Mouse (Mus musculus) neural tube, embryonic 11.5 days (tissue): ENCODE data around the gene Hbq1b. TPM values are rescaled to one million over a fixed set of nuclear protein-coding genes. Genes with fewer than 3 reads are reported as not detected.
"Not testable (repeated sequence)": the region's sequence is repeated elsewhere in the genome, so short reads cannot be mapped to it uniquely, and the experiment has no call there.

Experiments used
- ATAC-seq: fragments of 200-750 bp; cut with Nextera tagmentation; 2 replicates; pipeline ENCODE4 v1.8.0; 2017; ENCODE audit warnings: moderate number of reproducible peaks, mild to moderate bottlenecking, moderate TSS enrichment, moderate library complexity; ENCODE audit not compliant: insufficient read depth, low FRiP score, low TSS enrichment
- DNase-seq: peaks from one replicate; pipeline ENCODE4 v3.0.0-alpha.2; 2015; ENCODE audit warnings: low spot score
- H3K27ac ChIP-seq: fragments of 300-500 bp; sonication (generic); 2 replicates; pipeline ENCODE4 v1.5.1; 2014; ENCODE audit warnings: low read depth, mild to moderate bottlenecking, low read length
- H3K27me3 ChIP-seq: fragments of 300-500 bp; sonication (generic); 2 replicates; pipeline ENCODE4 v1.6.1; 2014; ENCODE audit warnings: mild to moderate bottlenecking, low read length, mixed read lengths; ENCODE audit not compliant: control insufficient read depth, insufficient read depth
- H3K36me3 ChIP-seq: fragments of 300-500 bp; sonication (generic); 2 replicates; pipeline ENCODE4 v1.6.1; 2014; ENCODE audit warnings: mild to moderate bottlenecking, low read length, moderate library complexity, mixed read lengths; ENCODE audit not compliant: control insufficient read depth, insufficient read depth
- H3K4me1 ChIP-seq: fragments of 300-500 bp; sonication (generic); 2 replicates; pipeline ENCODE4 v1.6.1; 2014; ENCODE audit warnings: low read length, mixed read lengths; ENCODE audit not compliant: control insufficient read depth, insufficient read depth
- H3K4me2 ChIP-seq: fragments of 300-500 bp; sonication (generic); 2 replicates; pipeline ENCODE4 v1.6.1; 2014; ENCODE audit warnings: low read depth, mild to moderate bottlenecking, moderate library complexity
- H3K4me3 ChIP-seq: fragments of 300-500 bp; sonication (generic); 2 replicates; pipeline ENCODE4 v1.5.1; 2014; ENCODE audit warnings: low read depth, low read length
- H3K9ac ChIP-seq: fragments of 300-500 bp; sonication (generic); 2 replicates; pipeline ENCODE4 v1.6.1; 2014; ENCODE audit warnings: mild to moderate bottlenecking, low read length
- H3K9me3 ChIP-seq: fragments of 300-500 bp; sonication (generic); 2 replicates; pipeline ENCODE4 v1.6.1; 2016; ENCODE audit warnings: low read length; ENCODE audit not compliant: control insufficient read depth
- WGBS: fragments of 180-500 bp; shearing (Covaris S2); extraction: QIAGEN DNeasy Blood & Tissue Kit; methylation state at CpG from one replicate; pipeline ENCODE4 v1.1.7; 2014; 5-methylcytosine and 5-hydroxymethylcytosine counted together
- polyA plus RNA-seq: library from polyadenylated mRNA; unstranded; fragments of >200 nt; fragmentation: Nextera tagmentation; extraction: Ambion mirVana; gene quantifications from 2 replicates; pipeline ENCODE4 v1.2.1, GENCODE M21; 2014

Gene Hbq1b
- polyA plus RNA-seq, 1 experiment from 2014 or later: 4.4 TPM

- ATAC-seq (no peak), DNase-seq (no peak)
- no peak overlapping the region for H3K27ac ChIP-seq
- H3K9me3 ChIP-seq: no peaks in the 10 kb centered on the region
- no peaks in the 10 kb centered on the region for H3K27me3 ChIP-seq
- H3K4me3 ChIP-seq: no peak overlapping the region
- no peak overlapping the region for H3K4me2 ChIP-seq
- no peaks in the 10 kb centered on the region for H3K4me1 ChIP-seq
- no peaks in the 10 kb centered on the region for H3K36me3 ChIP-seq
- no peak overlapping the region for H3K9ac ChIP-seq
- 70% methylated on average over 9 of the region's 9 CpGs for WGBS
Observed at GRCm38 (mm10) chr11:32287493-32287825, 694 bp downstream of the Hbq1b start.

DNA sequence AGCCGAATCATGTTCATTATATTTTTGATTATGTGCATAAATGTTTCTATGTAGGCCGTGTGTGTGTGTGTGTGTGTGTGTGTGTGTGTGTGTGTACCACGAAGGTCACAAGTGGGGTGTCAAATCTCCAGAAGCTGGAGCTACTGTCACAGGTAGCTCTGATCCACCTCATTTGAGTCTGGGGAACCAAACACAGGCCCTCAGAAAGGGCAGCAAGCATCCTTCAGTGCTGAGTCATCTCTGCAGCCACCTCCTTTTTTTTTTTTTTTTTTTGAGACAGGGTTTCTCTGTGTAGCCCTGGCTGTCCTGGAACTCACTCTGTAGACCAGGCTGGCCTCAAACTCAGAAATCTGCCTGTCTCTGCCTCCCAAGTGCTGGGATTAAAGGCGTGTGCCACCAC, 6.1 kb downstream of the Hbq1b start:
- DNase-seq, H3K27ac ChIP-seq: not testable (repeated sequence)
- 80% methylated on average over 4 of the region's 4 CpGs for WGBS

GRCm38 (mm10) chr11:32293479-32293878, 6.7 kb downstream of the Hbq1b start:
- not testable (repeated sequence) for H3K4me2 ChIP-seq, H3K9me3 ChIP-seq, ATAC-seq, H3K27ac ChIP-seq, DNase-seq, H3K4me3 ChIP-seq, H3K4me1 ChIP-seq, H3K36me3 ChIP-seq, H3K27me3 ChIP-seq, H3K9ac ChIP-seq
- WGBS: 72% methylated on average over 3 of the region's 3 CpGs

More for the DNA sequence above, 6.1 kb downstream of the Hbq1b start:
- H3K4me1 ChIP-seq, H3K9ac ChIP-seq, H3K36me3 ChIP-seq, H3K4me2 ChIP-seq, ATAC-seq, H3K4me3 ChIP-seq, H3K9me3 ChIP-seq, H3K27me3 ChIP-seq: not testable (repeated sequence)

GRCm38 (mm10) chr11:32296203-32296602, 9.4 kb downstream of the Hbq1b start, which contains the start of gene Hba-a2:
Gene Hba-a2 (plus strand): TSS chr11:32296489.
- not testable (repeated sequence) for H3K27ac ChIP-seq, H3K36me3 ChIP-seq, H3K4me3 ChIP-seq, DNase-seq, H3K9me3 ChIP-seq, H3K27me3 ChIP-seq, H3K4me1 ChIP-seq, H3K4me2 ChIP-seq, H3K9ac ChIP-seq, ATAC-seq
- WGBS: no CpG with 5 or more reads among the region's 4 CpGs

DNA sequence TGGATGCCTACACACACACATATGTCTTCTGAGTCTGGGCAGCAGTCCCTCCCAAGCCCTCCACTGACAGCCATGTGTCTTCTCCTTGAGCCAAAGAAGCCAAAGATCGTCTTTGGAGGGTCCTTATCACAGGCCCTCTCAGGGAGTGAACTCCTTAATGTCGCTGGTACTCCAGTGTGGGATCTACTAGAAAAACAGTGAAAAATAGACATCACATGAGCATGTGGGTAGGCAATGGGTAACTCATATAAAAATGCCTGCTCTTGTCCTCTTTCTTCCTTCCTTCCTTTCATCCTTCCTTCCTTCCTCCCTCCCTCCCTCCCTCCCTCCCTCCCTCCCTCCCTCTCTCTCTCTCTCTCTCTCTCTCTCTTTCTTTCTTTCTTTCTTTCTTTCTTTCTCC, 10.7 kb downstream of the Hbq1b start:
- ATAC-seq, H3K27me3 ChIP-seq, H3K9ac ChIP-seq, H3K4me3 ChIP-seq, H3K4me2 ChIP-seq, H3K27ac ChIP-seq, H3K4me1 ChIP-seq, DNase-seq, H3K9me3 ChIP-seq, H3K36me3 ChIP-seq: not testable (repeated sequence)
- WGBS: 54% methylated on average over 2 of the region's 2 CpGs

DNA sequence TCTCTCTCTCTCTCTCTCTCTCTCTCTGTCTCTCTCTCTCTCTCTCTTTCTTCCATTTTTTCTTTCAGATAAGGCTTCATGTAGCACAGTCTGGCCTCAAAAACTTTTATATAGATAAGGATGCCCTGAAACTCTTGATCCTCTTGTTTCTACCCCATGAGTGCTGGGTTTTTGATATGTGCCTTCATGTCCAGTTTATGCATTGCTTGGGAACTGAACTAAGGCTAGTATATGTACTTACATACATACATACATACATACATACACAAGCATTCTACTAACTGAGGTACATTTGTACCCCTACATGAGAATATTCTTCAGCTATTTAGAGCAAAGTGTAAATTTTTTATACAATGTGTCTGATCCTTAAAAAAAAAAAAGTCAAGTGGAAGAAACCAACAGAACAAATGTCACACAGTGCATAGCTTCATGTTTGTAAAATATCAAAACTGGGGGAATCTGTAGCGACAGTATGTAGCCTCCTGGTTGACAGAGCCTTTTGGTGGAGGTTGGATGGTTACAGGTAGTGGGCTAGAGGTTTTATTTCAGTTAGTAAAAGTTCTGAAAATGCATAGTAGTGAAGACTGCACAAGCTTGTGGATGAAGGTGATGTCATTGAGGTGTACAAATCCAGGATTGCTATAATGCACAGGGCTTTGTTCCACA, 11.2 kb downstream of the Hbq1b start:
- H3K36me3 ChIP-seq: no peaks in the 10 kb centered on the region
- H3K4me3 ChIP-seq: no peak overlapping the region
- no peaks in the 10 kb centered on the region for H3K27me3 ChIP-seq
- no peaks in the 10 kb centered on the region for H3K4me1 ChIP-seq
- no peak overlapping the region for H3K4me2 ChIP-seq
- no peak for ATAC-seq
- H3K27ac ChIP-seq: no peak overlapping the region
- 89% methylated on average over 1 of the region's 1 CpGs for WGBS
- DNase-seq: no peak
- H3K9me3 ChIP-seq: no peaks in the 10 kb centered on the region
- H3K9ac ChIP-seq: no peak overlapping the region

DNA sequence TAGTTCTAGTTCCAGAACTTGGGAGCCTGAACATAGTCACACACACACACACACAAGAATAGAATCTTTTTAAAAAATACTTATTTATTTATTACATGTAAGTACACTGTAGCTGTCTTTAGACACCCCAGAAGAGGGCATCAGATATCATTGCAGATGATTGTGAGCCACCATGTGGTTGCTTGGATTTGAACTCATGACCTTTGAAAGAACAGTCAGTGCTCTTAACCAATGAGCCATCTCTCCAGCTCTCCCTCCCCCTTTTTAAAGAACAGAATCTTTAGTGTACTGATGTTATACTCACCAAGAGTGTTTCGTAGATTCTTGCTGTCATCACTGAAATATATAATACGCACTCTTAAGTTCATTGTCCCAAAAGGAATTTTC, 11.8 kb downstream of the Hbq1b start:
- Histone ChIP-seq H3K4me3 (no peak overlapping the region), H3K4me2 (no peak overlapping the region), H3K9ac (no peak overlapping the region), H3K27ac (no peak overlapping the region), H3K4me1 (no peaks in the 10 kb centered on the region), H3K36me3 (no peaks in the 10 kb centered on the region), H3K9me3 (no peaks in the 10 kb centered on the region), H3K27me3 (no peaks in the 10 kb centered on the region)
- 93% methylated on average over 2 of the region's 2 CpGs for WGBS
- no peak for ATAC-seq
- DNase-seq: no peak

GRCm38 (mm10) chr11:32299865-32300264, 13.1 kb downstream of the Hbq1b start, which contains the start of gene Hbq1a:
Gene Hbq1a (plus strand): TSS chr11:32300069.
- ATAC-seq: peak; percentile 48; the same call in 1 of the 2 replicates
- not testable (repeated sequence) for H3K27ac ChIP-seq, H3K36me3 ChIP-seq, H3K4me1 ChIP-seq, H3K27me3 ChIP-seq, H3K4me3 ChIP-seq, H3K9me3 ChIP-seq, H3K9ac ChIP-seq
- DNase-seq: peak; percentile 64
- H3K4me2 ChIP-seq: peak within 1 kb of the TSS; percentile 27; the same call in 1 of the 2 replicates
- 5% methylated on average over 16 of the region's 16 CpGs for WGBS
